Mouse (Mus musculus): ENCODE measurements around the gene Tesc. TPM values are rescaled to one million over a fixed set of nuclear protein-coding genes. Genes with fewer than 3 reads are reported as not detected.

Tesc gene
- polyA plus RNA-seq, 1 experiment: 940 TPM

DNA sequence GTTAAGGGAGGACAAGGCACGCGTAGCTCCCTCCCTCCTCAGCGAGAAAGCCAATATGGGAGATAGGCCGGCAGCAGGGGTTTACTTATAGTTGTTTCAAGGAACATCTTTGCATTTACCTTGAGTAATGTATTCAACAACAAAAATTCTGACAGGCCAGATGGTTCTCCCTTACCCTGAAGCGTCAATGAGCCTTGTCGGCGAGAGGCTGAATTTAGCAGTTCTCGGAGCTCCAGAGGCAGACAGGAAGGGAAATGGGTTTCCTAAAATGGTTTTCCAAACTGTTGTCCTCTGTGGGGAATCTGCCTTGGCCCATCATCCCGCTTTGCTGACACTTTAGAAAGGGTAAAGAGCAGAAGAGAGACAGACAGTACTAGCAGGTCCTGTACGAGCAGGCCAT is 79.1 kb downstream of the Tesc start:
- H3K4me1 ChIP-seq: peaks cover 11% of the 10 kb centered on the region; the same call in 1 of the 2 replicates
- peaks cover 85% of the 10 kb centered on the region for H3K36me3 ChIP-seq (replicated peaks; ENCODE audit: low read length)
- TF ChIP-seq GATA1 (IDR thresholded peaks at IDR 0.05; ENCODE audit: borderline replicate concordance, low read length): no peak
- no peak for TF ChIP-seq FLI1 (IDR thresholded peaks at IDR 0.05; ENCODE audit: low read length)

DNA sequence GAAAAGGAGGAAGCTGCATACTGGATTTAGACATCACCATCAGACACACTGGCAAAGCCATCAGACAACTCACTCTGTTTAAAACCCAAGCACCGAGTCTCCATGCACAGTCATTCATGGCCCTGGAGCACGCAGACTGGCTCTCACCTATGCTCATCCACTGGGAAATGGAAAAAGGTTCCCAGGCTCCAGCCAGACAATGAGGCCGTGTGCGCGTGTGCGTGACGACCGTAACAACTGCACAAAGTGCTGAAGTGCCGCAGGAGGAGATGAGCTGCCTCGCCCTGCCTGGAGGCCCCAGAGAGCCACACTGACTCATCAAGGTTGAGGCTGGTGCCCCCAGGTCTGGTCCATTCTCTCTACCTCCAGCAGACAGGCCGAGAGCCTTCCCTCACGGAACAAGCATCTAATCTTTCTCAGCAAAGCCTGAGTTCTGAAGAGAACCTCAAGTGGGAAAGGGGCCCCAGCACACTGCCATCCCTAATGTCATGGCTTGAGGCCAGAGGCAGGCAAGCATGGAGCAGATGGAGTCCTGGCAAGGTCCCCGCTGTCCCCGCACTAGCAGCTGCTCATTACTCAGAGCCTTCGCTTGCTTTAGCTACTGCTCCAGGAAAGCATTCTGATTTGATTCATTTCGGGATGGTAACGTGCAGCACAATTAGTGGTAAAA is 80.7 kb downstream of the Tesc start:
- no peaks in the 10 kb centered on the region for H3K27me3 ChIP-seq (replicated peaks)
- no peak overlapping the region for H3K4me3 ChIP-seq (replicated peaks)
- peaks cover 11% of the 10 kb centered on the region; the same call in 1 of the 2 replicates for H3K4me1 ChIP-seq
- no peaks in the 10 kb centered on the region for H3K9me3 ChIP-seq
- peaks cover 93% of the 10 kb centered on the region for H3K36me3 ChIP-seq (replicated peaks; ENCODE audit: low read length)
- TF ChIP-seq GATA1 (IDR thresholded peaks at IDR 0.05; ENCODE audit: borderline replicate concordance, low read length) (no peak), FLI1 (IDR thresholded peaks at IDR 0.05; ENCODE audit: low read length) (no peak)

More for the DNA sequence above, 79.1 kb downstream of the Tesc start:
- H3K27me3 ChIP-seq (replicated peaks): no peaks in the 10 kb centered on the region
- H3K4me3 ChIP-seq (replicated peaks): no peak overlapping the region
- H3K9me3 ChIP-seq: no peaks in the 10 kb centered on the region

- Histone ChIP-seq H3K9me3 (no peaks in the 10 kb centered on the region), H3K27me3 (replicated peaks) (no peaks in the 10 kb centered on the region), H3K36me3 (replicated peaks; ENCODE audit: low read length) (peaks cover 94% of the 10 kb centered on the region), H3K4me1 (peaks cover 13% of the 10 kb centered on the region; the same call in 1 of the 2 replicates), H3K4me3 (replicated peaks) (no peak overlapping the region)
- TF ChIP-seq GATA1 (IDR thresholded peaks at IDR 0.05; ENCODE audit: borderline replicate concordance, low read length): no peak
- no peak for TF ChIP-seq FLI1 (IDR thresholded peaks at IDR 0.05; ENCODE audit: low read length)
These were observed 81.4 kb downstream of the Tesc start for GRCm38 (mm10) chr5:118108794-118109440.

Other genes with a start within 250 kb of the Tesc start
- 0.06 TPM in 1 of 2 replicates, not detected in the other for gene Nos1, start 246.7 kb upstream of the Tesc start, polyA plus RNA-seq (2012; ENCODE audit: insufficient read depth, low replicate concordance)
- gene Fbxo21, start 51.0 kb upstream of the Tesc start, polyA plus RNA-seq (2012; ENCODE audit: insufficient read depth, low replicate concordance): 3.1 and 3.6 TPM in 2 replicates
- 22.8 and 42.5 TPM in 2 replicates for gene Fbxw8, start 127.7 kb downstream of the Tesc start, polyA plus RNA-seq (2012; ENCODE audit: insufficient read depth, low replicate concordance)
- not detected in 2 replicates for gene Hrk, start 136.9 kb downstream of the Tesc start, polyA plus RNA-seq (2012; ENCODE audit: insufficient read depth, low replicate concordance)
- gene Rnft2, start 217.4 kb downstream of the Tesc start, polyA plus RNA-seq (2012; ENCODE audit: insufficient read depth, low replicate concordance): 1.1 TPM in 1 of 2 replicates, not detected in the other
- gene 2410131K14Rik, start 217.5 kb downstream of the Tesc start, polyA plus RNA-seq (2012; ENCODE audit: insufficient read depth, low replicate concordance): 0.28 and 0.82 TPM in 2 replicates

All from megakaryocyte, embryonic 14.5 days (primary cell).